Mouse (Mus musculus) embryonic facial prominence, embryonic 14.5 days (tissue): ENCODE results near the gene Mup10. TPM values are rescaled to one million over a fixed set of nuclear protein-coding genes. Genes with fewer than 3 reads are reported as not detected.
"Not testable (repeated sequence)": the region's sequence is repeated elsewhere in the genome, so short reads cannot be mapped to it uniquely, and the experiment has no call there.

Source experiments
- ATAC-seq: fragments of 200-750 bp; cut with Nextera tagmentation; 2 replicates; pipeline ENCODE4 v1.8.0; 2017; ENCODE audit warnings: low read depth, moderate number of reproducible peaks, moderate TSS enrichment
- DNase-seq: peaks from one replicate; pipeline ENCODE4 v3.0.0-alpha.2; 2015; ENCODE audit warnings: low spot score
- H3K27ac ChIP-seq: fragments of 300-500 bp; sonication (generic); replicated peaks from 2 replicates; pipeline ENCODE4 v1.5.1; 2014; ENCODE audit warnings: low read depth, mild to moderate bottlenecking, low read length, moderate library complexity
- H3K27me3 ChIP-seq: fragments of 300-500 bp; sonication (generic); replicated peaks from 2 replicates; pipeline ENCODE4 v1.6.1; 2014; ENCODE audit warnings: low read length; ENCODE audit not compliant: control insufficient read depth, insufficient read depth
- H3K36me3 ChIP-seq: fragments of 300-500 bp; sonication (generic); 2 replicates; pipeline ENCODE4 v1.6.1; 2014; ENCODE audit warnings: low read length, mixed read lengths; ENCODE audit not compliant: control insufficient read depth, insufficient read depth
- H3K4me1 ChIP-seq: fragments of 300-500 bp; sonication (generic); 2 replicates; pipeline ENCODE4 v1.6.1; 2014; ENCODE audit warnings: antibody characterized with exemption, low read length; ENCODE audit not compliant: control insufficient read depth, insufficient read depth
- H3K4me2 ChIP-seq: fragments of 300-500 bp; sonication (generic); 2 replicates; pipeline ENCODE4 v1.6.1; 2014; ENCODE audit warnings: low read depth, mild to moderate bottlenecking, low read length, moderate library complexity, mixed read lengths
- H3K4me3 ChIP-seq: fragments of 300-500 bp; sonication (generic); 2 replicates; pipeline ENCODE4 v1.5.1; 2014; ENCODE audit warnings: low read depth, mild to moderate bottlenecking, low read length
- H3K9ac ChIP-seq: fragments of 300-500 bp; sonication (generic); 2 replicates; pipeline ENCODE4 v1.6.1; 2014; ENCODE audit warnings: low read depth, mild to moderate bottlenecking, low read length, moderate library complexity, mixed read lengths
- H3K9me3 ChIP-seq: fragments of 300-500 bp; sonication (generic); 2 replicates; pipeline ENCODE4 v1.6.1; 2016; ENCODE audit warnings: low read length; ENCODE audit not compliant: control insufficient read depth
- WGBS: fragments of 180-500 bp; shearing (Covaris S2); extraction: QIAGEN DNeasy Blood & Tissue Kit; methylation state at CpG from one replicate; pipeline ENCODE4 v1.1.7; 2014; 5-methylcytosine and 5-hydroxymethylcytosine counted together
- polyA plus RNA-seq: library from polyadenylated mRNA; unstranded; fragments of >200 nt; fragmentation: Nextera tagmentation; extraction: Ambion mirVana; gene quantifications from 2 replicates; pipeline ENCODE4 v1.2.1, GENCODE M21; 2014

Gene Mup10
- not detected in 2 replicates for polyA plus RNA-seq

- H3K9ac ChIP-seq, H3K4me1 ChIP-seq, H3K9me3 ChIP-seq, DNase-seq, H3K36me3 ChIP-seq, ATAC-seq, H3K27ac ChIP-seq, H3K4me2 ChIP-seq, H3K27me3 ChIP-seq, H3K4me3 ChIP-seq: not testable (repeated sequence)
- 88% methylated on average over 2 of the region's 2 CpGs for WGBS
Observed at GRCm38 (mm10) chr4:60582099-60582498, at the start of gene Mup10. TSS of gene Mup10 (minus strand) at chr4:60582199.

Other genes starting within 250 kb of the Mup10 start
- gene Mup9, start 160.2 kb downstream of the Mup10 start, polyA plus RNA-seq, result 0.50 TPM in 1 of 2 replicates, not detected in the other
- not detected in 2 replicates for gene Mup1, start 80.2 kb downstream of the Mup10 start, polyA plus RNA-seq
- not detected in 2 replicates for gene Mup11, start 80.2 kb upstream of the Mup10 start, polyA plus RNA-seq
- gene Mup12, start 159.1 kb upstream of the Mup10 start, polyA plus RNA-seq, result not detected in 2 replicates
- gene Mup22, start 239.3 kb upstream of the Mup10 start, polyA plus RNA-seq, result 0.46 TPM in 1 of 2 replicates, not detected in the other